Mouse (Mus musculus) left cerebral cortex, adult 2 months (tissue): ENCODE results near the gene Olfr616. TPM values are rescaled to one million over a fixed set of nuclear protein-coding genes. Genes with fewer than 3 reads are reported as not detected.
"Not testable (repeated sequence)": the region's sequence is repeated elsewhere in the genome, so short reads cannot be mapped to it uniquely, and the experiment has no call there.

Source experiments
- DNase-seq, 2 experiments: peaks; one replicate each; pipeline ENCODE4 v3.0.0; 2021 to 2022; ENCODE audit warnings: low spot score in 2 of 2, mixed read lengths in 1 of 2; ENCODE audit errors: extremely low spot score in 1 of 2
- H3K27ac ChIP-seq: fragments of 200-600 bp; 2 replicates; pipeline ENCODE4 v1.8.1; 2022
- H3K4me3 ChIP-seq: fragments of 200-600 bp; 2 replicates; pipeline ENCODE4 v1.8.1; 2022
- CTCF ChIP-seq: fragments of 200-600 bp; IDR thresholded peaks from 2 replicates; pipeline ENCODE4 v1.8.1; 2022; ENCODE audit warnings: antibody characterized with exemption, mild to moderate bottlenecking, moderate library complexity
- intact Hi-C: fragments of 180-260 bp; cut with DNase I; formaldehyde crosslinking; loops from one replicate; pipeline ENCODE4 v1.15.1; 2025
- long read RNA-seq, 2 experiments: library from polyadenylated mRNA; stranded (forward); transcript quantifications; one replicate each; pipeline ENCODE4 v2.0.0; 2021; ENCODE audit warnings: borderline mapping rate in 2 of 2
- microRNA-seq, 2 experiments: library from miRNA; unstranded; fragments of <30 nt; microRNA quantifications; one replicate each; pipeline ENCODE4 v1.2.0; 2021
- total RNA-seq, 2 experiments: library from RNA; stranded (reverse); gene quantifications; 2 replicates each; pipeline ENCODE4 v1.2.3; 2021

The Olfr616 gene
- not detected for total RNA-seq
- long read RNA-seq, experiment 1: 0 reads
- long read RNA-seq, experiment 2: 0 reads

DNA sequence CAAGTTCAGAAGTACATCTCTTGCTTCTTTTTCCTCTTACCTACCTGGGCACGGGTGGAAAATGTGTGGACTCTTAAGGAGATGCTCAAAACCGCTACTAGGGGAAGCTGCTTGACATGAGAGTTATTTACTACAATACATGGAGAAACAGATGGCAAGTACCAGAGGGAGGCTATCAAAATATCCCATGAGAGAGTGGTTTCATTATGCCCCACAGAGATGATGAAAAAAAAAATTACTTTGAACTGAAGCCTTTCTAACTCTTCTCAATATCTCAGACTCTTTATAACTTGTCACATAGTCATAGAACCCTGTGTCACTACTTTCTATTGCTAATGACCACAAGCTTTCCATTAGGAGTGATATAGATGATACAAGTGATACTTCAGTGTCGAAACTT, at the start of gene Olfr616:
TSS of gene Olfr616 (minus strand) at position 101 of the 400 bp plus-strand sequence.
- Histone ChIP-seq H3K27ac (no peak within 1 kb of the TSS), H3K4me3 (no peak within 1 kb of the TSS)
- TF ChIP-seq CTCF: no peak
- intact Hi-C loops: no loop called here
- no peak for DNase-seq

DNA sequence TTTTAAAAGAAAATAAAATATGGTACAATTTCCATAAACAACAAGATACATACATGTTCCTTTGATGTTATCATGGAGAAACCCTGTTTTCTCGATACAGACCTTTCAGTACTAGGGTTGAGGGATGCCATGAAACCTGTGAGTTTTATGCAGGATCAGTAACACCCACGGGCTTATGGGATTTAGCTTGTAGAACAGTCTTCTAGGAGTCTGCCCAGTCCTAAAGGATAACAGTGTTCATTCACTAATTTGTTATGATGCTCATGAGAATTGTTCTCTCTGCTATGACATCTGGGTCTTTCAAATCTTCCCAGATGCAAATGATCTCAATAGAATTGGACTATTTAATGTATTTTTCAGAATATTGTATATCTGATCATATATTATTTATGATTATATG, 43.5 kb upstream of the Olfr616 start, which contains the start of gene Olfr620:
TSS of gene Olfr620 (minus strand) at position 101 of the 400 bp plus-strand sequence.
- no peak for TF ChIP-seq CTCF
- H3K4me3 ChIP-seq: no peak within 1 kb of the TSS
- DNase-seq: no peak
- intact Hi-C loops: no loop called here
- H3K27ac ChIP-seq: no peak within 1 kb of the TSS

DNA sequence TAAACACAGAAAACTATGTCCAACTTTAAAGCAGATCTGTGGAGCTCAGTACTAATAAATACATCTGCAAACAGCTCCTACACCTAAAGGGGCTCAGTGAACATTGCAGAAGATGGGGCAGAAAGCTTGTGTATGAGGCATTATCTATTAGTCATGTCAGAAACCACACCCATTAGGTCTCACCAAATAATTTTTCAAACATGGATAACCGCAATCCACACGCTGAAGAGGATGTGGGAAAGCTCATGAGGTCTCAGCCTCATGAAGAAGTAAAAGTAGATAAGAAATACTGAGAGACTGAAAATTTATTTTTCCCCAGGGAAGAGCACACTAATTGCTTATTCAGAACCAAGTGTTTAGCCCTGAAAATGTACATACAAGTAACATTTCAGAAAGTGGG, 38.5 kb upstream of the Olfr616 start:
- intact Hi-C loops: no loop called here
- no peak for DNase-seq
- no peak for TF ChIP-seq CTCF
- Histone ChIP-seq H3K27ac (no peak overlapping the region), H3K4me3 (no peak overlapping the region)

DNA sequence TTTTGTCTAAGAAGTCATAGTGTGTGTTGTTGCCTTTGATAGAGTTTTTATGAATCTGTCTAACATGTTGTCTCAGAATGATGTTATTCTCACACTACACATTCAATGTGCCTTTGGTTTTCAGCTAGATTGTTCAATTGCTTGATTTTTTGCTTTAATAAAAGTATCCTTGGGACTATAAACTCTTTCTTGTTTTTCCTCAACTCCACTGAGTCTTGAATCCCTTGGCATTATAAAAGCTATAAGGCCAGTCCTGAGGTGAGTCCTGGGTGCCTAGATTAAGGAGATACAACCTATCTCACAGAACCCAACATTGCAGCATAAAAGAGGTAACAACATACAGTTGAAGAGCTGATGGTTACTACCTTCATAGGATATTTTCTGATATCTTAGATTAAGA, 31.3 kb upstream of the Olfr616 start, which contains the start of gene Olfr619:
TSS of gene Olfr619 (plus strand) at position 301 of the 400 bp plus-strand sequence.
- no peak within 1 kb of the TSS for H3K27ac ChIP-seq
- H3K4me3 ChIP-seq: no peak within 1 kb of the TSS
- DNase-seq: no peak
- no peak for TF ChIP-seq CTCF
- intact Hi-C loops: no loop called here

DNA sequence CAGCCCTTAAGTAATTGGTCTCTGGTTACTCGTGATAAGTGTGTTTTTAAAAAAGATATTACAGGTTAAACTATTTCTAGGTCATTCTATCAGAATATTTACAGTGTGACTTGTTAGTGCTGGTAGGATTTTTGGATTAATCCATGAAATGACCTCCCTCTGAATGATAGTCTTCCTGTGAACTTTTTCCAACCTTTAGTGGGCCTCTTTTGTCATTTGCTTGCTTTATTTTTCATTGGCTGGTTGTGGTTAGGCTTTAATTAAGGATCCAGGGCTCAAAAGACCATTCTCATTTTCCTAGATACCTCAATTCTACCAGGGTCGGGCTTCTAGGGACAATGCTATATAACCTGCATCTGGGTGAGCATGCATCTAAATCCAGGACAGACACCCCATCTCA, 20.9 kb upstream of the Olfr616 start, which contains the start of gene Olfr618:
TSS of gene Olfr618 (plus strand) at position 301 of the 400 bp plus-strand sequence.
- Histone ChIP-seq H3K27ac (no peak within 1 kb of the TSS), H3K4me3 (no peak within 1 kb of the TSS)
- intact Hi-C loops: no loop called here
- no peak for TF ChIP-seq CTCF
- DNase-seq: no peak

DNA sequence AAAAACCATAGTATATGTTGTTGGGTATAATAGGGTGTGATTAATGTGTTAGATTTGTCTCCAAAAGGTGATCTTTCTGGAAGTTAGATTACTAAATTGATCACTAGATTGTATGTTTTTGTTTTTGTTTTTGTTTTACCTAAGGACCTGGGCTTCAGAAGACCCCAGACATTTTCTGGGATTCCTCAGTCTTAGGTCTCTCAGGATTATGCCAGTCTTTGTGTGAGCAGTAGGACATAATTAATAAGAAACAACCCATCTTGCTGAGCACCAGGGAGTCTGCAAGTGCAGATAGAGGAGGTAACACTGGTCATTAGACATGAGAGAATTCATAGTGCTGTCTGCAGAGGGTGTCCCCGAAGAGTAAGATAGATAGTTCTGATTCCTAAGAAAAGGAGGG, 3.8 kb upstream of the Olfr616 start, which contains the start of gene Olfr617:
TSS of gene Olfr617 (plus strand) at position 301 of the 400 bp plus-strand sequence.
- Histone ChIP-seq H3K27ac (no peak within 1 kb of the TSS), H3K4me3 (no peak within 1 kb of the TSS)
- intact Hi-C loops: loop anchor here (1.0 kb wide), 1 partner anchor 105 kb away; no protein-coding TSS in a partner anchor
- no peak for DNase-seq
- no peak for TF ChIP-seq CTCF

DNA sequence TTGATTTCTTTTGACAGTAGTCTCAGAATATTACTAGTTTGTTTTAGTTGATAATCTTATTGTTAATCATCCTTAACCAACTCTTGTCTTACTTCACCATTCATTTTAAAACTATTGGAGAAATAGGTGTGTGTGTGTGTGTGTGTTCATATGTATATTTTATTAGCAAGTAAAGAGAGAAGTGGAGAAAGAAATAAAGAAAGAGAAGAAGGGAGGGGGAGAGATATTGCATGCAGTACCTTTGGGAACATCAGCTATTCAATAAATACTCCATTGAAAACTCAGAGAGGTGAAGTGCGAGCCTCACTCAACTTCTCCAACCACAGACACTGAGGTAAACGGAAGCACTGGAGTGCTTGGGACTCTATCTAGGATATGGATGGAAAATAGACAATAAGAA, 13.2 kb downstream of the Olfr616 start, which contains the start of gene Olfr615:
TSS of gene Olfr615 (plus strand) at position 301 of the 400 bp plus-strand sequence.
- TF ChIP-seq CTCF: no peak
- intact Hi-C loops: no loop called here
- no peak within 1 kb of the TSS for H3K27ac ChIP-seq

DNA sequence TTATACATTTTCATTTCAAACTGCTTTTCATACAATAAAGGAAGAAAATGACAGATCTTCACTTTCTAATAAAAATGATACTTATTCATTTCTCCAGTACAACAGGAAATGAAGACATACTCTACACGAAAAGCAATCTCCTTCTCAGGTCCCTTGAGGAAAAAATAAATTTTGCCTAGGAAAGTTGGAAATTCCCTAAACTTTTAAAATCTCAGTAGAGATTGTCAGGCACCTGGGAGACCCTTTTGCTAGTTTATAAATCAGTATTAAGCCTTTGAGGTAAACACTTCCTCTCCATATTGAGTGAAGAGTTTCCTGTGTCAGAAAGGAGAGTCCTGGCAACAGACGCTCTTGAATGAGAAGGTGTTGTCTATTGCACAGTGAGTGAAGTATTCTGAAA, 21.2 kb downstream of the Olfr616 start, which contains the start of gene Olfr613:
TSS of gene Olfr613 (plus strand) at position 301 of the 400 bp plus-strand sequence.
- intact Hi-C loops: no loop called here
- no peak for DNase-seq
- Histone ChIP-seq H3K27ac (no peak within 1 kb of the TSS), H3K4me3 (no peak within 1 kb of the TSS)
- no peak for TF ChIP-seq CTCF

More for the DNA sequence above, 13.2 kb downstream of the Olfr616 start, which contains the start of gene Olfr615:
- no peak for DNase-seq
- no peak within 1 kb of the TSS for H3K4me3 ChIP-seq

DNA sequence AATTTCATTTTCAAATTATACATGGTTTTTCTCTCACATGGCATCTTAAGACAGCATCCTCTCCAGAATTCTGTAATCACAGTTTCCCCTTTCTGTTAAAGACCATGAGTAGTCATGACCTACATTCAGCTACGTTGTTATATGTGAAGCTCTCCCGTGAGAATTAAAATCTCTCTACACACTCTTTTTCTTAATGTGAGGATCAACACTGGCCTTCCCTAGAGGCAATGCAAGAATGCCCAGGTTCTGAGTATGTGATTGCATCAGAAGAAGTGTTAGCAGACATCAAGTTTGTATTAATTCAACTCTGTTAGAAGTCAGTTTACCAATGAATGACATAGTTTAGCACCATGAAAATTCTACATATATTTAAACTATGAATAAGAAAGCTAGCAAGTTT, 26.3 kb downstream of the Olfr616 start, which contains the start of gene Olfr612:
TSS of gene Olfr612 (minus strand) at position 101 of the 400 bp plus-strand sequence.
- intact Hi-C loops, H3K4me3 ChIP-seq, DNase-seq, H3K27ac ChIP-seq: not testable (repeated sequence)

DNA sequence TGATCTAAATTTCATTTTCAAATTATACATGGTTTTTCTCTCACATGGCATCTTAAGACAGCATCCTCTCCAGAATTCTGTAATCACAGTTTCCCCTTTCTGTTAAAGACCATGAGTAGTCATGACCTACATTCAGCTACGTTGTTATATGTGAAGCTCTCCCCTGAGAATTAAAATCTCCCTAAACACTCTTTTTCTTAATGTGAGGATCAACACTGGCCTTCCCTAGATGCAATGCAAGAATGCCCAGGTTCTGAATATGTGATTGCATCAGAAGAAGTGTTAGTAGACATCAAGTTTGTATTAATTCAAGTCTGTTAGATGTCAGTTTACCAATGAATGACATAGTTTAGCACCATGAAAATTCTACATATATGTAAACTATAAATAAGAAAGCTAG, 48.2 kb downstream of the Olfr616 start, which contains the start of gene Olfr611:
TSS of gene Olfr611 (minus strand) at position 101 of the 400 bp plus-strand sequence.
- intact Hi-C loops, H3K27ac ChIP-seq, H3K4me3 ChIP-seq, DNase-seq: not testable (repeated sequence)

Small RNA genes within 50 kb of the gene (microRNA-seq; reads per million reads assigned to microRNA genes)
- 0 reads per million in 2 experiments for gene Gm26506

Other genes starting within 250 kb of the Olfr616 start
- gene Olfr598, start 245.6 kb downstream of the Olfr616 start, total RNA-seq: not detected
- gene Olfr599, start 233.2 kb downstream of the Olfr616 start, total RNA-seq: not detected
- not detected for gene Olfr600, start 219.5 kb downstream of the Olfr616 start, total RNA-seq
- not detected for gene Olfr601, start 206.5 kb downstream of the Olfr616 start, total RNA-seq
- not detected for gene Olfr603, start 183.0 kb downstream of the Olfr616 start, total RNA-seq
- gene Usp17lc, start 154.1 kb downstream of the Olfr616 start, total RNA-seq: not detected
- gene Olfr605, start 123.7 kb downstream of the Olfr616 start, total RNA-seq: not detected
- not detected for gene Olfr606, start 120.1 kb downstream of the Olfr616 start, total RNA-seq
- gene Olfr607, start 105.0 kb downstream of the Olfr616 start, total RNA-seq: not detected
- not detected for gene Olfr608, start 99.3 kb downstream of the Olfr616 start, total RNA-seq
- not detected for gene Olfr609, start 71.1 kb downstream of the Olfr616 start, total RNA-seq
- not detected for gene Olfr610, start 57.0 kb downstream of the Olfr616 start, total RNA-seq
- not detected for gene Olfr611, start 48.3 kb downstream of the Olfr616 start, total RNA-seq
- gene Olfr612, start 26.4 kb downstream of the Olfr616 start, total RNA-seq: not detected
- not detected for gene Olfr613, start 21.1 kb downstream of the Olfr616 start, total RNA-seq
- gene Olfr615, start 13.1 kb downstream of the Olfr616 start, total RNA-seq: not detected
- not detected for gene Olfr617, start 3.9 kb upstream of the Olfr616 start, total RNA-seq
- gene Olfr618, start 21.0 kb upstream of the Olfr616 start, total RNA-seq: not detected
- not detected for gene Olfr619, start 31.4 kb upstream of the Olfr616 start, total RNA-seq
- not detected for gene Olfr620, start 43.4 kb upstream of the Olfr616 start, total RNA-seq
- not detected for gene Olfr622, start 73.6 kb upstream of the Olfr616 start, total RNA-seq
- gene Olfr623, start 94.6 kb upstream of the Olfr616 start, total RNA-seq: not detected
- under 1 TPM in 1 of 2 experiments, not detected in 1; 0.07 TPM for gene Olfr624, start 102.0 kb upstream of the Olfr616 start, total RNA-seq
- not detected for gene Olfr625-ps1, start 113.6 kb upstream of the Olfr616 start, total RNA-seq
- not detected for gene Olfr243, start 145.5 kb upstream of the Olfr616 start, total RNA-seq
- not detected for gene Olfr628, start 161.2 kb upstream of the Olfr616 start, total RNA-seq
- not detected for gene Olfr629, start 175.8 kb upstream of the Olfr616 start, total RNA-seq
- gene Olfr630, start 188.2 kb upstream of the Olfr616 start, total RNA-seq: not detected
- gene Olfr69, start 202.5 kb upstream of the Olfr616 start, total RNA-seq: not detected
- gene Olfr68, start 210.6 kb upstream of the Olfr616 start, total RNA-seq: not detected
- not detected for gene Olfr67, start 222.7 kb upstream of the Olfr616 start, total RNA-seq
- gene Hbb-bt, start 244.9 kb upstream of the Olfr616 start, total RNA-seq: 10 to 100 TPM; 29.5 to 36.6 TPM